Mouse (Mus musculus) CH12.LX (cell line): Measurements from ENCODE around the gene Prrc2c. TPM values are rescaled to one million over a fixed set of nuclear protein-coding genes. Genes with fewer than 3 reads are reported as not detected.

Experiments
- DNase-seq: peaks from one replicate; pipeline ENCODE4 v3.0.0-alpha.2; 2013; ENCODE audit errors: extremely low read depth
- H3K27ac ChIP-seq: 2 replicates; pipeline ENCODE4 v1.5.1; 2012; ENCODE audit warnings: low read depth, mild to moderate bottlenecking, control low read depth, moderate library complexity; ENCODE audit not compliant: insufficient read depth
- H3K27me3 ChIP-seq: replicated peaks from 2 replicates; pipeline ENCODE3; 2012; ENCODE audit warnings: inconsistent platforms
- H3K36me3 ChIP-seq, 2 experiments: replicated peaks in 1 of 2; 2 replicates each; pipeline versions ENCODE3 to v1.6.1; 2012; ENCODE audit warnings: inconsistent platforms in 1 of 2, low read length in 1 of 2, mild to moderate bottlenecking in 1 of 2, mixed read lengths in 1 of 2, moderate library complexity in 1 of 2; ENCODE audit not compliant: control insufficient read depth in 1 of 2, insufficient read depth in 1 of 2
- H3K4me1 ChIP-seq, 2 experiments: 2 replicates each; pipeline ENCODE4 v1.6.1; 2012; ENCODE audit warnings: inconsistent platforms in 1 of 2, moderate library complexity in 1 of 2; ENCODE audit not compliant: insufficient read depth in 2 of 2, control insufficient read depth in 1 of 2
- H3K4me2 ChIP-seq: 2 replicates; pipeline ENCODE4 v1.6.1; 2012; ENCODE audit warnings: low read depth, mild to moderate bottlenecking, control low read depth; ENCODE audit not compliant: poor library complexity, insufficient read depth, severe bottlenecking
- H3K4me3 ChIP-seq, 3 experiments: fragments of 150-350 bp in 1 of 3; sonication (generic) in 1 of 3; replicated peaks in 1 of 3; 2 replicates each; pipeline versions ENCODE3 to v1.5.1; 2011 to 2012; ENCODE audit warnings: low read depth in 2 of 3, low read length in 2 of 3, mild to moderate bottlenecking in 2 of 3, moderate library complexity in 2 of 3, control low read depth in 1 of 3, improper control_type of control experiment in 1 of 3, inconsistent platforms in 1 of 3, mixed read lengths in 1 of 3; ENCODE audit not compliant: poor library complexity in 1 of 3
- H3K79me2 ChIP-seq: replicated peaks from 2 replicates; pipeline ENCODE4 v1.6.1; 2012; ENCODE audit warnings: mild to moderate bottlenecking, moderate library complexity; ENCODE audit not compliant: control insufficient read depth, poor library complexity, insufficient read depth, severe bottlenecking; ENCODE audit errors: extremely low read depth
- H3K9ac ChIP-seq: 2 replicates; pipeline ENCODE4 v1.6.1; 2012; ENCODE audit warnings: low read depth, mild to moderate bottlenecking, control low read depth, moderate library complexity; ENCODE audit not compliant: insufficient read depth
- H3K9me3 ChIP-seq: replicated peaks from 2 replicates; pipeline ENCODE3; 2012; ENCODE audit warnings: low read length, inconsistent platforms, mixed read lengths
- CHD1 ChIP-seq: IDR thresholded peaks from 2 replicates; pipeline ENCODE4 v1.6.1; 2012; ENCODE audit warnings: low read depth, low read length, improper control_type of control experiment, inconsistent platforms
- CTCF ChIP-seq, 2 experiments: IDR thresholded peaks in 1 of 2; conservative IDR thresholded peaks in 1 of 2; 2 replicates each; pipeline ENCODE4 v1.5.1; 2011 to 2012; ENCODE audit warnings: low read depth in 2 of 2, low read length in 2 of 2, improper control_type of control experiment in 1 of 2, inconsistent platforms in 1 of 2, mild to moderate bottlenecking in 1 of 2, moderate library complexity in 1 of 2
- ELF1 ChIP-seq: IDR thresholded peaks from 2 replicates; pipeline ENCODE4 v1.6.1; 2014; ENCODE audit warnings: low read depth, mild to moderate bottlenecking, inconsistent platforms, low read length, improper control_type of control experiment
- ETS1 ChIP-seq: conservative IDR thresholded peaks from 2 replicates; pipeline ENCODE4 v1.6.1; 2012; ENCODE audit warnings: low read depth, mild to moderate bottlenecking, inconsistent platforms, low read length, improper control_type of control experiment, moderate library complexity
- GABPA ChIP-seq: IDR thresholded peaks from 2 replicates; pipeline ENCODE4 v1.6.1; 2012; ENCODE audit warnings: low read depth, low read length, improper control_type of control experiment, inconsistent platforms; ENCODE audit not compliant: insufficient replicate concordance
- IRF4 ChIP-seq: IDR thresholded peaks from 2 replicates; pipeline ENCODE4 v1.6.1; 2014; ENCODE audit warnings: low read depth, mild to moderate bottlenecking, inconsistent platforms, low read length, improper control_type of control experiment
- JUN ChIP-seq: IDR thresholded peaks from 2 replicates; pipeline ENCODE4 v1.6.1; 2011; ENCODE audit warnings: low read depth, mild to moderate bottlenecking, low read length, improper control_type of control experiment, moderate library complexity; ENCODE audit not compliant: insufficient read depth
- JUND ChIP-seq: conservative IDR thresholded peaks from 2 replicates; pipeline ENCODE4 v1.6.1; 2011; ENCODE audit warnings: low read depth, low read length, improper control_type of control experiment
- MAFK ChIP-seq: IDR thresholded peaks from 2 replicates; pipeline ENCODE4 v1.6.1; 2011; ENCODE audit warnings: low read length, improper control_type of control experiment; ENCODE audit not compliant: insufficient replicate concordance
- MAX ChIP-seq: IDR thresholded peaks from 2 replicates; pipeline ENCODE4 v1.6.1; 2011; ENCODE audit warnings: low read length, improper control_type of control experiment
- MEF2A ChIP-seq: IDR thresholded peaks from 2 replicates; pipeline ENCODE4 v1.6.1; 2014; ENCODE audit warnings: low read depth, mild to moderate bottlenecking, inconsistent platforms, low read length, improper control_type of control experiment, borderline replicate concordance
- MXI1 ChIP-seq: IDR thresholded peaks from 2 replicates; pipeline ENCODE4 v1.6.1; 2011; ENCODE audit warnings: mild to moderate bottlenecking, low read depth, low read length, improper control_type of control experiment
- MYC ChIP-seq: IDR thresholded peaks from 2 replicates; pipeline ENCODE4 v1.6.1; 2011; ENCODE audit warnings: low read depth, mild to moderate bottlenecking, improper control_type of control experiment, low read length
- NELFE ChIP-seq: IDR thresholded peaks from 2 replicates; pipeline ENCODE4 v1.6.1; 2011; ENCODE audit warnings: low read depth, low read length, improper control_type of control experiment
- NRF1 ChIP-seq: IDR thresholded peaks from 2 replicates; pipeline ENCODE4 v1.6.1; 2014; ENCODE audit warnings: low read depth, mild to moderate bottlenecking, inconsistent platforms, low read length, improper control_type of control experiment, moderate library complexity
- PAX5 ChIP-seq: IDR thresholded peaks from 2 replicates; pipeline ENCODE4 v1.6.1; 2012; ENCODE audit warnings: low read length, inconsistent platforms, mixed read lengths
- POLR2AphosphoS2 ChIP-seq: IDR thresholded peaks from 2 replicates; pipeline ENCODE4 v1.6.1; 2011; ENCODE audit warnings: low read depth, low read length, improper control_type of control experiment
- RCOR1 ChIP-seq: conservative IDR thresholded peaks from 2 replicates; pipeline ENCODE4 v1.6.1; 2012; ENCODE audit warnings: low read depth, mild to moderate bottlenecking, inconsistent platforms, low read length, improper control_type of control experiment
- TBP ChIP-seq: conservative IDR thresholded peaks from 2 replicates; pipeline ENCODE4 v1.6.1; 2011; ENCODE audit warnings: low read depth, low read length, improper control_type of control experiment
- UBTF ChIP-seq: IDR thresholded peaks from 2 replicates; pipeline ENCODE4 v1.6.1; 2012; ENCODE audit warnings: low read depth, mild to moderate bottlenecking, inconsistent platforms, low read length, improper control_type of control experiment, moderate library complexity
- USF1 ChIP-seq: IDR thresholded peaks from 2 replicates; pipeline ENCODE4 v1.6.1; 2014; ENCODE audit warnings: low read depth, mild to moderate bottlenecking, inconsistent platforms, low read length, improper control_type of control experiment
- ZC3H11A ChIP-seq: IDR thresholded peaks from 2 replicates; pipeline ENCODE4 v1.6.1; 2012; ENCODE audit warnings: low read depth, mild to moderate bottlenecking, inconsistent platforms, low read length, improper control_type of control experiment
- ZKSCAN1 ChIP-seq: IDR thresholded peaks from 2 replicates; pipeline ENCODE4 v1.6.1; 2012; ENCODE audit warnings: low read depth, inconsistent platforms, low read length, improper control_type of control experiment, borderline replicate concordance
- ZMIZ1 ChIP-seq: IDR thresholded peaks from 2 replicates; pipeline ENCODE4 v1.6.1; 2012; ENCODE audit warnings: low read depth, mild to moderate bottlenecking, inconsistent platforms, low read length, improper control_type of control experiment
- ZNF384 ChIP-seq: IDR thresholded peaks from 2 replicates; pipeline ENCODE4 v1.6.1; 2012; ENCODE audit warnings: low read depth, low read length, improper control_type of control experiment, inconsistent platforms
- dilution Hi-C: fragments of 300-500 bp; cut with MboI; formaldehyde crosslinking; loops from 2 replicates; pipeline ENCODE4 v1.14.3; 2020; ENCODE audit warnings: low sequenced_read_pairs; ENCODE audit not compliant: extremely low pct_unique_long_range_greater_than_20kb, extremely low pct_ligation_motif_present
- in situ Hi-C: fragments of 300-500 bp; cut with MboI; formaldehyde crosslinking; loops from 3 replicates; pipeline ENCODE4 v1.14.3; 2019; ENCODE audit warnings: low sequenced_read_pairs, low pct_ligation_motif_present, low pct_unique_long_range_greater_than_20kb, mixed read lengths
- polyA plus RNA-seq: library from polyadenylated mRNA; unstranded; fragments of >175 nt; gene quantifications from 2 replicates; pipeline ENCODE4 v1.2.1, GENCODE M21; 2012; ENCODE audit warnings: low read depth; ENCODE audit not compliant: insufficient read length
- total RNA-seq, 2 experiments: library from RNA; depleted of rRNA; stranded (reverse); fragments of 300-350 nt in 1 of 2; fragments of >200 nt in 1 of 2; gene quantifications; 2 replicates each; pipeline ENCODE4 v1.2.3; 2012 to 2014

The Prrc2c gene
- total and polyA plus RNA-seq, 3 experiments: 30.9 to 144 (median 59.8) TPM

- peaks cover 52 to 97% of the 10 kb centered on the region in 2 experiments for H3K36me3 ChIP-seq
- no peak for TF ChIP-seq GABPA
- TF ChIP-seq ZNF384: no peak
- TF ChIP-seq MYC: no peak
- no peak for TF ChIP-seq ZMIZ1
- TF ChIP-seq MAFK: no peak
- no peak for TF ChIP-seq RCOR1
- TF ChIP-seq NELFE: no peak
- no peak for TF ChIP-seq ELF1
- TF ChIP-seq JUND: no peak
- no peak for TF ChIP-seq POLR2AphosphoS2
- TF ChIP-seq IRF4: no peak
- TF ChIP-seq JUN: no peak
- no peak for TF ChIP-seq ZKSCAN1
- no peak for TF ChIP-seq MXI1
- TF ChIP-seq MAX: no peak
- TF ChIP-seq CTCF (conservative IDR thresholded peaks at IDR 0.05 in 1 of 2, IDR thresholded peaks at IDR 0.05 in 1 of 2; ENCODE audit: low read depth in 2 of 2, low read length in 2 of 2): no peak
- TF ChIP-seq, all 38 proteins: peak for 0
- dilution Hi-C loops (no loop called here), in situ Hi-C loops (no loop called here)
- Histone ChIP-seq H3K79me2 (peaks cover 3% of the 10 kb centered on the region; the same call in 1 of the 2 replicates), H3K9me3 (no peaks in the 10 kb centered on the region), H3K27ac (no peak overlapping the region), H3K4me3 (no peak overlapping the region), H3K4me2 (no peak overlapping the region), H3K9ac (no peak overlapping the region), H3K27me3 (no peaks in the 10 kb centered on the region), H3K4me1 (no peaks in the 10 kb centered on the region)
- DNase-seq: no peak
These were observed 42.5 kb downstream of the Prrc2c start for GRCm38 (mm10) chr1:162697866-162698265.

- Histone ChIP-seq H3K79me2 (no peaks in the 10 kb centered on the region), H3K27ac (no peak overlapping the region), H3K9ac (no peak overlapping the region), H3K36me3 (peaks cover 52 to 94% of the 10 kb centered on the region in 2 experiments), H3K4me3 (no peak overlapping the region), H3K9me3 (no peaks in the 10 kb centered on the region), H3K4me2 (no peak overlapping the region), H3K27me3 (no peaks in the 10 kb centered on the region), H3K4me1 (no peaks in the 10 kb centered on the region)
- in situ Hi-C loops: no loop called here
- TF ChIP-seq JUND (no peak), NRF1 (no peak), MXI1 (no peak), CHD1 (no peak), MAFK (no peak), PAX5 (no peak), ETS1 (no peak), UBTF (no peak), USF1 (no peak), MAX (no peak), MEF2A (no peak), MYC (no peak), ZC3H11A (no peak), TBP (no peak)
- no peak for DNase-seq
- dilution Hi-C loops: no loop called here
These were observed 46.6 kb downstream of the Prrc2c start for GRCm38 (mm10) chr1:162693721-162694120.
